Mouse (Mus musculus) heart, postnatal 0 days (tissue): ENCODE measurements around the gene Gpx1.

ENCODE experiments used
- CTCF ChIP-seq: IDR thresholded peaks from 2 replicates; pipeline ENCODE4 v1.5.1; 2016; ENCODE audit warnings: antibody characterized with exemption, control low read depth, low read depth
- EP300 ChIP-seq: IDR thresholded peaks from 2 replicates; pipeline ENCODE4 v1.6.1; 2016; ENCODE audit warnings: antibody characterized with exemption, low read depth

- TF ChIP-seq EP300 (no peak), CTCF (no peak)
These were observed 1.2 kb downstream of the Gpx1 start for GRCm38 (mm10) chr9:108339886-108340257.
